Mouse (Mus musculus) embryonic facial prominence, embryonic 14.5 days (tissue): ENCODE data around the gene Sv2a. TPM values are rescaled to one million over a fixed set of nuclear protein-coding genes. Genes with fewer than 3 reads are reported as not detected.
A peak's percentile ranks its signal among the peaks of the same experiment; 100 is the strongest.

Experiments used
- ATAC-seq: fragments of 200-750 bp; cut with Nextera tagmentation; 2 replicates; pipeline ENCODE4 v1.8.0; 2017; ENCODE audit warnings: low read depth, moderate number of reproducible peaks, moderate TSS enrichment
- DNase-seq: peaks from one replicate; pipeline ENCODE4 v3.0.0-alpha.2; 2015; ENCODE audit warnings: low spot score
- H3K27ac ChIP-seq: fragments of 300-500 bp; sonication (generic); replicated peaks from 2 replicates; pipeline ENCODE4 v1.5.1; 2014; ENCODE audit warnings: low read depth, mild to moderate bottlenecking, low read length, moderate library complexity
- H3K27me3 ChIP-seq: fragments of 300-500 bp; sonication (generic); replicated peaks from 2 replicates; pipeline ENCODE4 v1.6.1; 2014; ENCODE audit warnings: low read length; ENCODE audit not compliant: control insufficient read depth, insufficient read depth
- H3K36me3 ChIP-seq: fragments of 300-500 bp; sonication (generic); 2 replicates; pipeline ENCODE4 v1.6.1; 2014; ENCODE audit warnings: low read length, mixed read lengths; ENCODE audit not compliant: control insufficient read depth, insufficient read depth
- H3K4me1 ChIP-seq: fragments of 300-500 bp; sonication (generic); 2 replicates; pipeline ENCODE4 v1.6.1; 2014; ENCODE audit warnings: antibody characterized with exemption, low read length; ENCODE audit not compliant: control insufficient read depth, insufficient read depth
- H3K4me2 ChIP-seq: fragments of 300-500 bp; sonication (generic); 2 replicates; pipeline ENCODE4 v1.6.1; 2014; ENCODE audit warnings: low read depth, mild to moderate bottlenecking, low read length, moderate library complexity, mixed read lengths
- H3K4me3 ChIP-seq: fragments of 300-500 bp; sonication (generic); 2 replicates; pipeline ENCODE4 v1.5.1; 2014; ENCODE audit warnings: low read depth, mild to moderate bottlenecking, low read length
- H3K9ac ChIP-seq: fragments of 300-500 bp; sonication (generic); 2 replicates; pipeline ENCODE4 v1.6.1; 2014; ENCODE audit warnings: low read depth, mild to moderate bottlenecking, low read length, moderate library complexity, mixed read lengths
- H3K9me3 ChIP-seq: fragments of 300-500 bp; sonication (generic); 2 replicates; pipeline ENCODE4 v1.6.1; 2016; ENCODE audit warnings: low read length; ENCODE audit not compliant: control insufficient read depth
- WGBS: fragments of 180-500 bp; shearing (Covaris S2); extraction: QIAGEN DNeasy Blood & Tissue Kit; methylation state at CpG from one replicate; pipeline ENCODE4 v1.1.7; 2014; 5-methylcytosine and 5-hydroxymethylcytosine counted together
- polyA plus RNA-seq: library from polyadenylated mRNA; unstranded; fragments of >200 nt; fragmentation: Nextera tagmentation; extraction: Ambion mirVana; gene quantifications from 2 replicates; pipeline ENCODE4 v1.2.1, GENCODE M21; 2014

Gene Sv2a
- polyA plus RNA-seq, 1 experiment from 2014 or later = 4.4 TPM

DNA sequence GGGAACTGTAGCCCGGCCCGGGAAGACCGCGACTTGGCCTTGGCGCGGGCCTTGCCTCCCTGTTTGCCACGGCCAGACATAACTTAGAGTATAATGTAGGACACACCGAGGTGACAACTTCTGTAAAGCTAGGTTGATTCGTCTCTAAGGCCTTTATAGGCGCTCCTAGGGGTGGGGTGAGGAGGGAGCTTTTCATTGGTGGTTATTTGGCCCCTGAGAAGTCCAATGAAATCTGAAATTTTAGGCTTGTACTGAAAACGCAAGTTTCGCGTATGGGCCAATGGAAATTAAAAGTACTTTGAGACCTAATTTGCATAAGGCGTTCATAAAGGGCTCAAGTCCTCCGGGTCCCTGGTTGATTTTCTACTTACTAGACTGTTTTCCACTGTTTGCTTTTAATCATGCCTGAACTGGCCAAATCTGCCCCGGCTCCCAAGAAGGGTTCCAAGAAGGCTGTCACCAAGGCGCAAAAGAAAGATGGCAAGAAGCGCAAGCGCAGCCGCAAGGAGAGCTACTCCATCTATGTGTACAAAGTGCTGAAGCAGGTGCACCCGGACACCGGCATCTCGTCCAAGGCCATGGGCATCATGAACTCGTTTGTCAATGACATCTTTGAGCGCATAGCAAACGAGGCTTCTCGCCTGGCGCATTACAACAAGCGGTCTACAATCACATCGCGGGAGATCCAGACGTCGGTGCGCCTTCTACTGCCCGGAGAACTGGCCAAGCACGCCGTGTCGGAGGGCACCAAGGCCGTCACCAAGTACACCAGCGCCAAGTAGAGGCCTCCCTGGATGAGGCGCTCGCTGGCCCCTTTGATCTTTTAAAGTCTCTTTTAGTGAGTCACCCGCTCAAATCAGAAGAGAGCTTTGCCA lies 40.1 kb downstream of the Sv2a start, which contains the start of the genes Hist2h2ac and Hist2h2be:
Gene Hist2h2ac, minus strand, starts transcription at position 116 of the 875 bp plus-strand sequence.
Gene Hist2h2be, plus strand, starts transcription at position 355 of the 875 bp plus-strand sequence.
- Histone ChIP-seq H3K27me3 (no peaks in the 10 kb centered on the region), H3K27ac (peak within 1 kb of the TSS; percentile 98), H3K9me3 (no peaks in the 10 kb centered on the region), H3K4me1 (peaks cover 25% of the 10 kb centered on the region), H3K4me3 (peak within 1 kb of the TSS; percentile 66), H3K36me3 (no peaks in the 10 kb centered on the region), H3K9ac (peak within 1 kb of the TSS; percentile 92), H3K4me2 (peak within 1 kb of the TSS; percentile 88)
- DNase-seq = peak; percentile 98
- ATAC-seq = peak; percentile 91
- under 1% methylated on average over 41 of the region's 43 CpGs for WGBS

DNA sequence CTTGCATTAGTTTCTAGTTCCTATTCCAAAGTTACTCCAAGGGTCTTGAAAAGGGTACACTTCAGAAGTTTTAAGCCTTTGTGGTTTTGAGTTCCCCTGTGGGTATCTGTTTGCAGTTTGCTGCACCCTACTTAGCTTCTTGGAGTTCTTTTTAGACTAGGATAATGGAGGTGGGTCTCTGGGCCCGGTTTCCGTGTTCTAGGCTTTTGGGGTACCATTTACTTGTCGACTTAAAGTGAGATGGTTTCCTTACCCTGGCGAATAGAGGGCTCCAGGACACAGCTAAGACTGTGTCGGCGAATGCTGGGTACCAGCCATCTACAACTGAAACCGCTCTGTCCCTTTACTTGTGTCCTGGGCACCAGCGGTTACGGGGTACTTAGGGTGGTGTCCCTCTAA lies 40.7 kb downstream of the Sv2a start:
- peaks cover 25% of the 10 kb centered on the region for H3K4me1 ChIP-seq
- peak overlapping the region; percentile 66 for H3K4me3 ChIP-seq
- no peaks in the 10 kb centered on the region for H3K36me3 ChIP-seq
- H3K9ac ChIP-seq = peak overlapping the region; percentile 60
- ATAC-seq (no peak), DNase-seq (no peak)
- H3K27me3 ChIP-seq = no peaks in the 10 kb centered on the region
- H3K27ac ChIP-seq = peak overlapping the region; percentile 98
- 14% methylated on average over 9 of the region's 9 CpGs for WGBS
- H3K9me3 ChIP-seq = no peaks in the 10 kb centered on the region
- H3K4me2 ChIP-seq = peak overlapping the region; percentile 88

DNA sequence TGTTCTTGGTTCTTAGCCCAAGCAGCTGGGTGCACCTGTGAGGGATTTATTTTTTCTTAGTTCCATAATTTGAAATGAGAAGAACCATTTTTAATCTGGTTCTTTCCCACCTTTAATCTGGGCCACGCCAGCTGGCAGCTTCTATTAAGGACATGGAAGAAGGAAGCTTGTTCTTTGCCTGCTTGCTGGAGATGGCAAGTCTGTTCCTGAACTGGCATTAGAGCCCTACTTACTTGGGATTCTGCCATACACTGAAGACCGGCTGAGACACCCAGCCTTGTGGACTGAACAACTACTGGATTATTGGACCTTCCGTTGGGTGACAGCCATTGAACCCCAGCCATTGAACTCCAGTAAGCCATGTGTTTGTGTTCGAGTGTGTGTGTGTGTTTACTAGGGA lies 41.8 kb downstream of the Sv2a start:
- H3K4me1 ChIP-seq = peaks cover 25% of the 10 kb centered on the region
- no peaks in the 10 kb centered on the region for H3K36me3 ChIP-seq
- H3K4me2 ChIP-seq = peak overlapping the region; percentile 88
- DNase-seq (no peak), ATAC-seq (no peak)
- H3K9me3 ChIP-seq = no peaks in the 10 kb centered on the region
- H3K4me3 ChIP-seq = no peak overlapping the region
- H3K27me3 ChIP-seq = no peaks in the 10 kb centered on the region
- no peak overlapping the region for H3K27ac ChIP-seq
- WGBS = 92% methylated on average over 4 of the region's 4 CpGs
- no peak overlapping the region for H3K9ac ChIP-seq

DNA sequence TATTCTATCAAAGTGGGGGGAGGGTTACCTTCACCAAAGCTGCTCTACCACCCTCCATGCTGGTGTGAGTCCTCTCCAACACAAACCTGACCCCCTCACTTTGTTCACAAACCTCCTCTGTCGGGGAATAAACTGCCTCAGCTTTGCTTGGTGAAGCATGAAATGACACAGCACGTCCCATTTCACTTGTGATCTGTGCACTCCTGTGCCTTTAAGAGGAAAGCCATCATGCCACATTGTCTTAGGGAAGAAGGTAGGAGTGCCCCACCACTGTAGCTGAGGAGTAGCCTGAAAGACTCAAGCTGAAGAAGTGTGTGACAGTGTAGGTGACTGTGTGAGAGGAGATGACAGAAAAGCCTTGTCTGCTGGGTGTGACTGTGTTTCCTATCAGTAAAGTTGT lies 44.5 kb downstream of the Sv2a start:
- Histone ChIP-seq H3K9ac (no peak overlapping the region), H3K4me3 (no peak overlapping the region), H3K27me3 (no peaks in the 10 kb centered on the region), H3K36me3 (no peaks in the 10 kb centered on the region), H3K27ac (no peak overlapping the region), H3K9me3 (no peaks in the 10 kb centered on the region), H3K4me1 (peaks cover 19% of the 10 kb centered on the region), H3K4me2 (no peak overlapping the region)
- 28% methylated on average over 2 of the region's 2 CpGs for WGBS
- ATAC-seq (no peak), DNase-seq (no peak)

DNA sequence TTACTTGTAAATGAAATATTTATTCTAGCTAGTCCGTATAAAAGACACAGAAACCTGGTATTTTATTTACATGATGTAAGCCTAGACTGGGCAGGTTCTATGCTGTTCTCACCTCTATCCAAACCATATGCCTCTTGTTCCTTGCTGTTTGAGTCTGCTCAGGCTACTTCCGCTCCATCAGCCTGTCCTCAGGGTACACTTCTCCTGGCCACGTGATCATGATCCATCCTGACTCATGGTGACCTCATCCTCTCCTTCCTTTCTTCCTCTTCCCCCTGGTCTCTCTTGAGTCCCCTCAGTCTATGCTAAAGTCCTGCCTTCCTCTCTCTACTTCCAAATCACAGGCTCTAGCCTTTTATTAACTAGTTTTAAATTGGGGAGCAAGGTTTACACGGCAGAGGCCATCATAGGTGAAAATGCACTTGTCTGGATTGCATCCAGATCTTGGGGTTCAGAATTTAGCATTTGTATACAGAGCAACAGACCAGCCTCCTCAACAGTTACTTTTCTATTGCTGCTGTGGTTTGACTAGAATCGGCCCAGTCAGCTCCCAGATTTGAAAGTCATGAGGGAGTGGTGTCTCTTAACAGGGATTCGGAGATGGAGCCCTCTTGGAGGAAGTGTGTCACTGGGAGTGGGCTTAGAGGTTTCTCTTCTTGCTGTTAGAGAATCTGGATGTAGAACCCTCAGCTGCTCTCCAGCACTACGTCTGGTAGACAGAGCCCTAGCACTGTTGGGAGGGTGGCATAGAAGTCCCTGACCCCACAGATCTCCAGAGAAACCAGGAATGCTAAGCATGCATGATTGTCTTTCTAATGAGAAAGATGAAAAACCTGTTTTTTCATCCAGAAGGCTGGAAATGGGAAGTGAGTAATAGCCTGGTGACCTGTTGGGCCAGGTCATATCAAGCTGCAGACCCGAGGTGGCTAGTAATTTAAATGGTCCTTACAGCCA lies 46.0 kb downstream of the Sv2a start:
- Histone ChIP-seq H3K27me3 (no peaks in the 10 kb centered on the region), H3K4me1 (peaks cover 14% of the 10 kb centered on the region), H3K36me3 (no peaks in the 10 kb centered on the region), H3K4me3 (no peak overlapping the region), H3K4me2 (no peak overlapping the region), H3K9ac (no peak overlapping the region), H3K9me3 (no peaks in the 10 kb centered on the region), H3K27ac (no peak overlapping the region)
- ATAC-seq = peak; percentile 34; the same call in 1 of the 2 replicates
- DNase-seq = no peak
- WGBS = 53% methylated on average over 8 of the region's 8 CpGs

DNA sequence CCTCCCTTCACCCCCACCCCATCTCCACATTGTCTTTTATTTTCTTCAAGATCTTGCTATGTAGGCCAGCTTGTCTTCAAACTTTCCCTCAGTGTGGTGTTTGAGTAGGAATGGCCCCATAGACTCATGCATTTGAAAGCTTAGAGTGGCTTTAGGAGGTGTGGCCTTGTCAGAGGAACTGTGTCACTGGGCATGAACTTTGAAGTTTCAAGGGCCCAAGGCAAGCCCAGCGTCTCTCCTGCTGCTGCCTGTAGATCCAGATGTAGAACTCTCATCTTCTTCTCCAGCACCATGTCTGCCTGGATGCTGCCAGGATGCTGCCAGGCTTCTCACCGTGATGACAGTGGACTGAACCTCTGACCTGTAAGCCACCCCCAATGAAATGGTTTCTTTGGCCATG lies 47.9 kb downstream of the Sv2a start:
- no peaks in the 10 kb centered on the region for H3K27me3 ChIP-seq
- ATAC-seq (no peak), DNase-seq (no peak)
- WGBS = 64% methylated on average over 2 of the region's 2 CpGs
- no peak overlapping the region for H3K4me2 ChIP-seq
- no peak overlapping the region for H3K4me3 ChIP-seq
- no peaks in the 10 kb centered on the region for H3K4me1 ChIP-seq
- no peaks in the 10 kb centered on the region for H3K36me3 ChIP-seq
- H3K27ac ChIP-seq = no peak overlapping the region
- no peaks in the 10 kb centered on the region for H3K9me3 ChIP-seq
- H3K9ac ChIP-seq = no peak overlapping the region

DNA sequence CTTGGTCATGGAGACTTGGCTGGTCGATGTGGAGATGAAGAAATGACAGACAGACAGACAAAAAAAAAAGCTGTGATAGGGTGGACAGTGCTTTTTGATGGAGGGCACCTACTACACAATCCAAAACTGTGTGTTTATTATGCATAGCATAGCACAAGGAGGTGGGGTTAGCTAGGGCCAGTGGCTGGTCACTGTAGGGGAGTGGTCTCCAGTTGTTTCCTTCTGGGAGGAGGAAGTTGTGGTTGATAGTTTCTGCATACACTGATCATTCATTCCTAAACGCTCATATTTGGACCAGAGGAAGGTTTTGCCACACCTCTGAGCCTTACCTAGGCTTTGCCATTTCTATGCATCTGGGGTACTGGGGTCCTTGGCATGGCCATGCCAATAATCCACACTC lies 49.5 kb downstream of the Sv2a start:
- 82% methylated on average over 2 of the region's 2 CpGs for WGBS
- H3K27me3 ChIP-seq = no peaks in the 10 kb centered on the region
- no peaks in the 10 kb centered on the region for H3K36me3 ChIP-seq
- H3K27ac ChIP-seq = no peak overlapping the region
- no peak overlapping the region for H3K4me2 ChIP-seq
- DNase-seq = no peak
- no peak for ATAC-seq
- no peaks in the 10 kb centered on the region for H3K9me3 ChIP-seq
- H3K4me3 ChIP-seq = no peak overlapping the region
- H3K4me1 ChIP-seq = no peaks in the 10 kb centered on the region
- no peak overlapping the region for H3K9ac ChIP-seq

DNA sequence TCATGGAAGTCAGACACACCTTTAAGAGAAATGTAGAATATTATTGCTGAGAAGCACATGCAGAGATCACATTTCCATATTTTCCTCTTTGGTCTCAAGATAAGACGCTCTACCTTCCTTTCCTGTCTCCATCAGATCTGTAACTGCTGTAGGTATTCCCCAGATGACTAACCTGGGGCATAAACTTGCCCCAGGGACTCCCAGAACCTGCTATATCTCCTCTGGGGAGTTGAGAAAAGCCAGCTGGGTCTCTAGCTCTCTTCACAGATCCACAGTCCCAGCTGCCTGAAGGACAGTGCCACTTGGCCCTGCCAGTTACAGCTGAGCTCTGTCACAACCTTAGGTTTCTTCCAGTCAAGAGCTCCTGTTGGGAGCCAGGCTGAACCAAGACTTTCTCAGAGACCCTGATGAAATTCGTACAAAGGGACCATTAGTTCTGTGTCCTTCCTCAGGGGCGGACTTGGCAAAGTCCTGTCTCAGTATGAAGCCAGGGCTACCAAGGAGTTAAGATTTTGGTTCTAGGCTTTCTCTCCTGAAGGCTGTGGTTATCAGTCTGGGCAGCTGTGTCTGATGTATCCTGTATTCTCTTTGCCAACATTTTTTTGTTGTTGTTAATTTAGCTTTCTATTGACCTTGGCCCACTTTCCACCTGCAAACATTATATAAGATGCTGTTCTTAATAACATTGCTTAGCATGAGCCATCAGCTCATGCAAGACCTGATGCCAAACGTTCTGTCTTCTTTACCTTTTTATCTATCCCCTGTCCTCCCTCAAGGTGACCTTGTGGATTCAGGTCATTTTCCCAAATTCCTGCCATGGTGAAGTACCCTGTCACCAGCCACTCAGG lies 50.2 kb downstream of the Sv2a start:
- Histone ChIP-seq H3K9ac (no peak overlapping the region), H3K4me1 (no peaks in the 10 kb centered on the region), H3K27ac (no peak overlapping the region), H3K9me3 (no peaks in the 10 kb centered on the region), H3K4me3 (no peak overlapping the region), H3K27me3 (no peaks in the 10 kb centered on the region), H3K36me3 (no peaks in the 10 kb centered on the region), H3K4me2 (no peak overlapping the region)
- ATAC-seq (no peak), DNase-seq (no peak)
- WGBS = 71% methylated on average over 4 of the region's 4 CpGs
